Mouse (Mus musculus) CH12.LX (cell line): Measurements from ENCODE around the gene Nccrp1. TPM values are rescaled to one million over a fixed set of nuclear protein-coding genes. Genes with fewer than 3 reads are reported as not detected.

Experiments used
- DNase-seq: peaks from one replicate; pipeline ENCODE4 v3.0.0-alpha.2; 2013; ENCODE audit errors: extremely low read depth
- H3K27ac ChIP-seq: 2 replicates; pipeline ENCODE4 v1.5.1; 2012; ENCODE audit warnings: low read depth, mild to moderate bottlenecking, control low read depth, moderate library complexity; ENCODE audit not compliant: insufficient read depth
- H3K27me3 ChIP-seq: replicated peaks from 2 replicates; pipeline ENCODE3; 2012; ENCODE audit warnings: inconsistent platforms
- H3K36me3 ChIP-seq, 2 experiments: replicated peaks in 1 of 2; 2 replicates each; pipeline versions ENCODE3 to v1.6.1; 2012; ENCODE audit warnings: inconsistent platforms in 1 of 2, low read length in 1 of 2, mild to moderate bottlenecking in 1 of 2, mixed read lengths in 1 of 2, moderate library complexity in 1 of 2; ENCODE audit not compliant: control insufficient read depth in 1 of 2, insufficient read depth in 1 of 2
- H3K4me1 ChIP-seq, 2 experiments: 2 replicates each; pipeline ENCODE4 v1.6.1; 2012; ENCODE audit warnings: inconsistent platforms in 1 of 2, moderate library complexity in 1 of 2; ENCODE audit not compliant: insufficient read depth in 2 of 2, control insufficient read depth in 1 of 2
- H3K4me2 ChIP-seq: 2 replicates; pipeline ENCODE4 v1.6.1; 2012; ENCODE audit warnings: low read depth, mild to moderate bottlenecking, control low read depth; ENCODE audit not compliant: poor library complexity, insufficient read depth, severe bottlenecking
- H3K4me3 ChIP-seq, 3 experiments: fragments of 150-350 bp in 1 of 3; sonication (generic) in 1 of 3; replicated peaks in 1 of 3; 2 replicates each; pipeline versions ENCODE3 to v1.5.1; 2011 to 2012; ENCODE audit warnings: low read depth in 2 of 3, low read length in 2 of 3, mild to moderate bottlenecking in 2 of 3, moderate library complexity in 2 of 3, control low read depth in 1 of 3, improper control_type of control experiment in 1 of 3, inconsistent platforms in 1 of 3, mixed read lengths in 1 of 3; ENCODE audit not compliant: poor library complexity in 1 of 3
- H3K79me2 ChIP-seq: replicated peaks from 2 replicates; pipeline ENCODE4 v1.6.1; 2012; ENCODE audit warnings: mild to moderate bottlenecking, moderate library complexity; ENCODE audit not compliant: control insufficient read depth, poor library complexity, insufficient read depth, severe bottlenecking; ENCODE audit errors: extremely low read depth
- H3K9ac ChIP-seq: 2 replicates; pipeline ENCODE4 v1.6.1; 2012; ENCODE audit warnings: low read depth, mild to moderate bottlenecking, control low read depth, moderate library complexity; ENCODE audit not compliant: insufficient read depth
- H3K9me3 ChIP-seq: replicated peaks from 2 replicates; pipeline ENCODE3; 2012; ENCODE audit warnings: low read length, inconsistent platforms, mixed read lengths
- CHD2 ChIP-seq: IDR thresholded peaks from 2 replicates; pipeline ENCODE4 v1.6.1; 2011; ENCODE audit warnings: low read length, improper control_type of control experiment
- E2F4 ChIP-seq: IDR thresholded peaks from 2 replicates; pipeline ENCODE4 v1.6.1; 2011; ENCODE audit warnings: low read depth, low read length, improper control_type of control experiment; ENCODE audit not compliant: insufficient replicate concordance
- ELF1 ChIP-seq: IDR thresholded peaks from 2 replicates; pipeline ENCODE4 v1.6.1; 2014; ENCODE audit warnings: low read depth, mild to moderate bottlenecking, inconsistent platforms, low read length, improper control_type of control experiment
- EP300 ChIP-seq: IDR thresholded peaks from 2 replicates; pipeline ENCODE4 v1.6.1; 2011; ENCODE audit warnings: low read length, improper control_type of control experiment
- ETS1 ChIP-seq: conservative IDR thresholded peaks from 2 replicates; pipeline ENCODE4 v1.6.1; 2012; ENCODE audit warnings: low read depth, mild to moderate bottlenecking, inconsistent platforms, low read length, improper control_type of control experiment, moderate library complexity
- GABPA ChIP-seq: IDR thresholded peaks from 2 replicates; pipeline ENCODE4 v1.6.1; 2012; ENCODE audit warnings: low read depth, low read length, improper control_type of control experiment, inconsistent platforms; ENCODE audit not compliant: insufficient replicate concordance
- HCFC1 ChIP-seq: IDR thresholded peaks from 2 replicates; pipeline ENCODE4 v1.6.1; 2012; ENCODE audit warnings: low read depth, mild to moderate bottlenecking, inconsistent platforms, low read length, improper control_type of control experiment
- IRF4 ChIP-seq: IDR thresholded peaks from 2 replicates; pipeline ENCODE4 v1.6.1; 2014; ENCODE audit warnings: low read depth, mild to moderate bottlenecking, inconsistent platforms, low read length, improper control_type of control experiment
- JUN ChIP-seq: IDR thresholded peaks from 2 replicates; pipeline ENCODE4 v1.6.1; 2011; ENCODE audit warnings: low read depth, mild to moderate bottlenecking, low read length, improper control_type of control experiment, moderate library complexity; ENCODE audit not compliant: insufficient read depth
- JUND ChIP-seq: conservative IDR thresholded peaks from 2 replicates; pipeline ENCODE4 v1.6.1; 2011; ENCODE audit warnings: low read depth, low read length, improper control_type of control experiment
- MAZ ChIP-seq: IDR thresholded peaks from 2 replicates; pipeline ENCODE4 v1.6.1; 2012; ENCODE audit warnings: low read depth, mild to moderate bottlenecking, inconsistent platforms, low read length, improper control_type of control experiment, moderate library complexity
- MXI1 ChIP-seq: IDR thresholded peaks from 2 replicates; pipeline ENCODE4 v1.6.1; 2011; ENCODE audit warnings: mild to moderate bottlenecking, low read depth, low read length, improper control_type of control experiment
- NELFE ChIP-seq: IDR thresholded peaks from 2 replicates; pipeline ENCODE4 v1.6.1; 2011; ENCODE audit warnings: low read depth, low read length, improper control_type of control experiment
- NRF1 ChIP-seq: IDR thresholded peaks from 2 replicates; pipeline ENCODE4 v1.6.1; 2014; ENCODE audit warnings: low read depth, mild to moderate bottlenecking, inconsistent platforms, low read length, improper control_type of control experiment, moderate library complexity
- POLR2AphosphoS2 ChIP-seq: IDR thresholded peaks from 2 replicates; pipeline ENCODE4 v1.6.1; 2011; ENCODE audit warnings: low read depth, low read length, improper control_type of control experiment
- RCOR1 ChIP-seq: conservative IDR thresholded peaks from 2 replicates; pipeline ENCODE4 v1.6.1; 2012; ENCODE audit warnings: low read depth, mild to moderate bottlenecking, inconsistent platforms, low read length, improper control_type of control experiment
- TCF12 ChIP-seq: IDR thresholded peaks from 2 replicates; pipeline ENCODE4 v1.6.1; 2014; ENCODE audit warnings: low read depth, mild to moderate bottlenecking, inconsistent platforms, low read length, improper control_type of control experiment
- ZKSCAN1 ChIP-seq: IDR thresholded peaks from 2 replicates; pipeline ENCODE4 v1.6.1; 2012; ENCODE audit warnings: low read depth, inconsistent platforms, low read length, improper control_type of control experiment, borderline replicate concordance
- ZMIZ1 ChIP-seq: IDR thresholded peaks from 2 replicates; pipeline ENCODE4 v1.6.1; 2012; ENCODE audit warnings: low read depth, mild to moderate bottlenecking, inconsistent platforms, low read length, improper control_type of control experiment
- dilution Hi-C: fragments of 300-500 bp; cut with MboI; formaldehyde crosslinking; loops from 2 replicates; pipeline ENCODE4 v1.14.3; 2020; ENCODE audit warnings: low sequenced_read_pairs; ENCODE audit not compliant: extremely low pct_unique_long_range_greater_than_20kb, extremely low pct_ligation_motif_present
- in situ Hi-C: fragments of 300-500 bp; cut with MboI; formaldehyde crosslinking; loops from 3 replicates; pipeline ENCODE4 v1.14.3; 2019; ENCODE audit warnings: low sequenced_read_pairs, low pct_ligation_motif_present, low pct_unique_long_range_greater_than_20kb, mixed read lengths
- polyA plus RNA-seq: library from polyadenylated mRNA; unstranded; fragments of >175 nt; gene quantifications from 2 replicates; pipeline ENCODE4 v1.2.1, GENCODE M21; 2012; ENCODE audit warnings: low read depth; ENCODE audit not compliant: insufficient read length
- total RNA-seq, 2 experiments: library from RNA; depleted of rRNA; stranded (reverse); fragments of 300-350 nt in 1 of 2; fragments of >200 nt in 1 of 2; gene quantifications; 2 replicates each; pipeline ENCODE4 v1.2.3; 2012 to 2014

Gene Nccrp1
- total RNA-seq (2012; rRNA removed): not detected in 2 replicates
- total RNA-seq (2014; rRNA removed): not detected in 2 replicates
- polyA plus RNA-seq: not detected in 2 replicates

GRCm38 (mm10) chr7:28547154-28547553, at the start of gene Nccrp1:
Gene Nccrp1 (minus strand): TSS chr7:28547254.
- Histone ChIP-seq H3K9ac (no peak within 1 kb of the TSS), H3K4me1 (peaks cover 4 to 6% of the 10 kb centered on the region in 2 experiments; a peak in 2 of 4 replicates), H3K27me3 (peaks cover 9% of the 10 kb centered on the region), H3K27ac (no peak within 1 kb of the TSS), H3K9me3 (peaks cover under 1% of the 10 kb centered on the region), H3K36me3 (no peaks in the 10 kb centered on the region), H3K4me2 (no peak within 1 kb of the TSS), H3K4me3 (no peak within 1 kb of the TSS), H3K79me2 (no peaks in the 10 kb centered on the region)
- TF ChIP-seq NRF1 (no peak), CHD2 (no peak), NELFE (no peak), ETS1 (no peak)
- no peak for DNase-seq
- in situ Hi-C loops (no loop called here), dilution Hi-C loops (no loop called here)

DNA sequence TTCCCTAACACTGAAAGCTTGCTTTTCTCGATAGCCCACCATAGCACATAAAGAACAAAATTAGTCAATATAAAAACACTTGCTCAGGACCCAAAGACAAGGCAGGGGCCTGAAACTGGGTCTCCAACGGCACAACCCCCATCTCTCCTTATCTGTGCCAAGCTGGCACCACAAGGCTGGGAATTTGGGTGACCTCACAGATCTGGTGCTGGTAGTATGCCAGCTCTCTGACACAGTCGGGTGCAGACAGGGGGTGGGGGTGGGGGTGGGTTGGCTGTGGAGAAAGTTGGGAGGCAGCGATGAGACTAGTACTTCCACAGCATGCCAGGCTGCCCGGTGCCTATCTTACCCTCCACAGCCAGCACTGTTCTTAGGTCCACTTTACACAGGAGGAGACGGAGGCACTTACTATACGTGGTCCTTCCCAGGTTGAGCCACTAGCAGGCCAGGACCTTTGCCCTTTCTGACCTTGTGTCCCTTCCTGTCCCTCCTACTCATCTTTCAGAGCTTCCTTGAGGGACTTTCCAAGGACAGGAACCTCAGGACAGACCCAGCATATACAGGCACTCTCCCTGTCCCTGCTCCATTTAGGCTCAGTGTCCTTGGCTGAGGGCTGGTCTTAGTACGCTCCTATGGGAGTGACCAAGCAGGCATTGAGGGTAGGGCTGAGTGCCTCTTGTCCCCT, 48.8 kb upstream of the Nccrp1 start:
- DNase-seq: no peak
- TF ChIP-seq ETS1 (no peak), MAZ (no peak), POLR2AphosphoS2 (no peak), TCF12 (no peak), E2F4 (no peak), ZMIZ1 (no peak), RCOR1 (no peak), ELF1 (no peak), GABPA (no peak), IRF4 (no peak), EP300 (no peak), MXI1 (no peak), JUND (no peak), HCFC1 (no peak), ZKSCAN1 (no peak), CHD2 (no peak), JUN (no peak)
- no peak overlapping the region for H3K4me3 ChIP-seq

More for the DNA sequence above, 48.8 kb upstream of the Nccrp1 start:
- Histone ChIP-seq H3K79me2 (peaks cover 26% of the 10 kb centered on the region), H3K4me2 (no peak overlapping the region), H3K4me1 (peaks cover 52 to 82% of the 10 kb centered on the region in 2 experiments), H3K36me3 (peaks cover 4 to 28% of the 10 kb centered on the region in 2 experiments), H3K27me3 (no peaks in the 10 kb centered on the region), H3K9me3 (no peaks in the 10 kb centered on the region), H3K9ac (no peak overlapping the region), H3K27ac (no peak overlapping the region)
- dilution Hi-C loops (no loop called here), in situ Hi-C loops (no loop called here)
